Mouse (Mus musculus) lung, embryonic 14.5 days (tissue): Measurements from ENCODE around the gene Ccnj. TPM values are rescaled to one million over a fixed set of nuclear protein-coding genes. Genes with fewer than 3 reads are reported as not detected.
A peak's percentile ranks its signal among the peaks of the same experiment; 100 is the strongest.

Experiments
- ATAC-seq: fragments of 200-750 bp; cut with Nextera tagmentation; 2 replicates; pipeline ENCODE4 v1.8.0; 2017; ENCODE audit warnings: mild to moderate bottlenecking, moderate TSS enrichment, moderate library complexity; ENCODE audit not compliant: insufficient read depth
- DNase-seq: peaks from one replicate; pipeline ENCODE4 v3.0.0-alpha.2; 2015
- H3K27ac ChIP-seq: fragments of 300-500 bp; sonication (generic); 2 replicates; pipeline ENCODE4 v1.5.1; 2014; ENCODE audit warnings: low read depth, mild to moderate bottlenecking, moderate library complexity
- H3K27me3 ChIP-seq: fragments of 300-500 bp; sonication (generic); 2 replicates; pipeline ENCODE4 v1.6.1; 2014; ENCODE audit warnings: low read length, control low read depth; ENCODE audit not compliant: insufficient read depth
- H3K36me3 ChIP-seq: fragments of 300-500 bp; sonication (generic); 2 replicates; pipeline ENCODE4 v1.6.1; 2014; ENCODE audit warnings: control low read depth; ENCODE audit not compliant: insufficient read depth
- H3K4me1 ChIP-seq: fragments of 300-500 bp; sonication (generic); 2 replicates; pipeline ENCODE4 v1.6.1; 2014; ENCODE audit warnings: antibody characterized with exemption, control low read depth; ENCODE audit not compliant: insufficient read depth
- H3K4me2 ChIP-seq: fragments of 300-500 bp; sonication (generic); 2 replicates; pipeline ENCODE4 v1.6.1; 2014; ENCODE audit warnings: mild to moderate bottlenecking
- H3K4me3 ChIP-seq: fragments of 300-500 bp; sonication (generic); 2 replicates; pipeline ENCODE4 v1.5.1; 2014; ENCODE audit warnings: low read depth, low read length
- H3K9ac ChIP-seq: fragments of 300-500 bp; sonication (generic); 2 replicates; pipeline ENCODE4 v1.6.1; 2014
- H3K9me3 ChIP-seq: fragments of 300-500 bp; sonication (generic); 2 replicates; pipeline ENCODE4 v1.6.1; 2016; ENCODE audit warnings: low read depth, low read length, control low read depth
- CTCF ChIP-seq: IDR thresholded peaks from 2 replicates; pipeline ENCODE4 v1.5.1; 2016; ENCODE audit warnings: antibody characterized with exemption, low read depth
- WGBS: fragments of 180-500 bp; shearing (Covaris S2); extraction: QIAGEN DNeasy Blood & Tissue Kit; methylation state at CpG from one replicate; pipeline ENCODE4 v1.1.7; 2014; 5-methylcytosine and 5-hydroxymethylcytosine counted together
- polyA plus RNA-seq: library from polyadenylated mRNA; unstranded; fragments of >200 nt; fragmentation: Nextera tagmentation; extraction: Ambion mirVana; gene quantifications from 2 replicates; pipeline ENCODE4 v1.2.1, GENCODE M21; 2014

Gene Ccnj
- polyA plus RNA-seq, 1 experiment from 2014 or later: 13.0 TPM

- Histone ChIP-seq H3K4me2 (peak overlapping the region; percentile 88), H3K9me3 (no peaks in the 10 kb centered on the region), H3K4me1 (peaks cover 18% of the 10 kb centered on the region), H3K27ac (no peak overlapping the region), H3K27me3 (no peaks in the 10 kb centered on the region), H3K4me3 (peak overlapping the region; percentile 74), H3K36me3 (no peaks in the 10 kb centered on the region), H3K9ac (peak overlapping the region; percentile 97)
- DNase-seq: no peak
- 45% methylated on average over 7 of the region's 7 CpGs for WGBS
- no peak for ATAC-seq
- TF ChIP-seq CTCF: no peak
Measured at GRCm38 (mm10) chr19:40830198-40830597, 881 bp upstream of the Ccnj start.

GRCm38 (mm10) chr19:40831416-40832201, 530 bp downstream of the Ccnj start:
- peak overlapping the region; percentile 88 for H3K4me2 ChIP-seq
- no peak for TF ChIP-seq CTCF
- WGBS: under 1% methylated on average over 76 of the region's 76 CpGs
- H3K4me1 ChIP-seq: peaks cover 17% of the 10 kb centered on the region
- H3K36me3 ChIP-seq: 0 out of 2 replicates have a peak, but pooled peaks cover 2% of the 10 kb centered on the region
- H3K9ac ChIP-seq: peak overlapping the region; percentile 97
- no peaks in the 10 kb centered on the region for H3K27me3 ChIP-seq
- peak overlapping the region; percentile 85 for H3K27ac ChIP-seq
- H3K4me3 ChIP-seq: peak overlapping the region; percentile 74
- ATAC-seq (peak; percentile 74), DNase-seq (peak; percentile 76)
- H3K9me3 ChIP-seq: no peaks in the 10 kb centered on the region

GRCm38 (mm10) chr19:40832361-40832760, 1.3 kb downstream of the Ccnj start:
- 14% methylated on average over 5 of the region's 5 CpGs for WGBS
- Histone ChIP-seq H3K9me3 (no peaks in the 10 kb centered on the region), H3K4me3 (peak overlapping the region; percentile 74), H3K27ac (no peak overlapping the region), H3K4me1 (peaks cover 11% of the 10 kb centered on the region), H3K9ac (peak overlapping the region; percentile 97), H3K36me3 (peaks cover 9% of the 10 kb centered on the region), H3K27me3 (no peaks in the 10 kb centered on the region), H3K4me2 (peak overlapping the region; percentile 88)
- DNase-seq: no peak
- ATAC-seq: no peak
- TF ChIP-seq CTCF: no peak

- Histone ChIP-seq H3K9me3 (no peaks in the 10 kb centered on the region), H3K9ac (no peak overlapping the region; the same call in 1 of the 2 replicates), H3K27me3 (no peaks in the 10 kb centered on the region), H3K4me2 (no peak overlapping the region), H3K4me3 (no peak overlapping the region), H3K36me3 (peaks cover 30% of the 10 kb centered on the region), H3K4me1 (peaks cover 11% of the 10 kb centered on the region), H3K27ac (no peak overlapping the region)
- DNase-seq: no peak
- 88% methylated on average over 6 of the region's 6 CpGs for WGBS
- no peak for ATAC-seq
- no peak for TF ChIP-seq CTCF
Measured at GRCm38 (mm10) chr19:40834436-40834835, 3.4 kb downstream of the Ccnj start.

- WGBS: 68% methylated on average over 7 of the region's 7 CpGs
- no peak overlapping the region for H3K9ac ChIP-seq
- DNase-seq (no peak), ATAC-seq (no peak)
- no peak for TF ChIP-seq CTCF
- H3K4me2 ChIP-seq: no peak overlapping the region
- 0 out of 2 replicates have a peak, but pooled peaks cover 6% of the 10 kb centered on the region for H3K4me1 ChIP-seq
- no peak overlapping the region for H3K4me3 ChIP-seq
- H3K36me3 ChIP-seq: peaks cover 50% of the 10 kb centered on the region
- no peaks in the 10 kb centered on the region for H3K9me3 ChIP-seq
- H3K27me3 ChIP-seq: no peaks in the 10 kb centered on the region
- no peak overlapping the region for H3K27ac ChIP-seq
Measured at GRCm38 (mm10) chr19:40838205-40838604, 7.1 kb downstream of the Ccnj start.

- Histone ChIP-seq H3K4me3 (no peak overlapping the region), H3K9me3 (no peaks in the 10 kb centered on the region), H3K4me1 (0 out of 2 replicates have a peak, but pooled peaks cover 6% of the 10 kb centered on the region), H3K27ac (no peak overlapping the region), H3K36me3 (peaks cover 68% of the 10 kb centered on the region), H3K27me3 (no peaks in the 10 kb centered on the region), H3K4me2 (no peak overlapping the region), H3K9ac (no peak overlapping the region)
- ATAC-seq: no peak
- DNase-seq: peak; percentile 53
- 40% methylated on average over 6 of the region's 6 CpGs for WGBS
- no peak for TF ChIP-seq CTCF
Measured at GRCm38 (mm10) chr19:40840303-40840702, 9.2 kb downstream of the Ccnj start.

GRCm38 (mm10) chr19:40841083-40841482, 10.0 kb downstream of the Ccnj start:
- 0 out of 2 replicates have a peak overlapping the region, but pooled peaks have one; percentile 12 for H3K27ac ChIP-seq

More at GRCm38 (mm10) chr19:40841083-40841482, 10.0 kb downstream of the Ccnj start:
- TF ChIP-seq CTCF: no peak
- DNase-seq (peak; percentile 56), ATAC-seq (no peak)
- Histone ChIP-seq H3K4me2 (no peak overlapping the region), H3K4me3 (no peak overlapping the region), H3K36me3 (peaks cover 76% of the 10 kb centered on the region), H3K27me3 (no peaks in the 10 kb centered on the region), H3K9ac (no peak overlapping the region), H3K4me1 (0 out of 2 replicates have a peak, but pooled peaks cover 6% of the 10 kb centered on the region), H3K9me3 (no peaks in the 10 kb centered on the region)
- 42% methylated on average over 6 of the region's 6 CpGs for WGBS
